Mouse (Mus musculus) frontal cortex, postnatal 36 days (tissue): ENCODE measurements around the gene Fam168b.

Source experiments
- DNase-seq, 2 experiments: peaks; one replicate each; pipeline ENCODE4 v3.0.0; 2022; ENCODE audit warnings: low spot score in 2 of 2

The Fam168b gene

GRCm38 (mm10) chr1:34812407-34813247, 30.2 kb downstream of the Fam168b start:
- DNase-seq: no peak

GRCm38 (mm10) chr1:34811581-34811980, 31.3 kb downstream of the Fam168b start:
- no peak for DNase-seq

GRCm38 (mm10) chr1:34811035-34811434, 31.8 kb downstream of the Fam168b start:
- DNase-seq: no peak

GRCm38 (mm10) chr1:34810293-34810692, 32.6 kb downstream of the Fam168b start:
- no peak for DNase-seq

- DNase-seq: no peak
These were observed 34.4 kb downstream of the Fam168b start for GRCm38 (mm10) chr1:34808445-34808844.

- no peak for DNase-seq
These were observed 36.8 kb downstream of the Fam168b start for GRCm38 (mm10) chr1:34805931-34806520.

GRCm38 (mm10) chr1:34804863-34805262, 38.0 kb downstream of the Fam168b start:
- no peak for DNase-seq

- peak; percentile 80 to 82 for DNase-seq
These were observed 40.6 kb downstream of the Fam168b start for GRCm38 (mm10) chr1:34802290-34802642.

- DNase-seq: peak; percentile 70 to 77
These were observed 41.1 kb downstream of the Fam168b start for GRCm38 (mm10) chr1:34801616-34802289.

- no peak for DNase-seq
These were observed 43.7 kb downstream of the Fam168b start for GRCm38 (mm10) chr1:34799140-34799539.

GRCm38 (mm10) chr1:34793304-34794300, 49.3 kb downstream of the Fam168b start:
- DNase-seq: peak in 1 of 2 experiments; percentile 63

GRCm38 (mm10) chr1:34783538-34784161, 59.2 kb downstream of the Fam168b start:
- DNase-seq: no peak

GRCm38 (mm10) chr1:34775870-34776269, 67.0 kb downstream of the Fam168b start:
- DNase-seq: no peak

- DNase-seq: no peak
These were observed 74.0 kb downstream of the Fam168b start for GRCm38 (mm10) chr1:34768875-34769274.

GRCm38 (mm10) chr1:34767851-34768250, 75.0 kb downstream of the Fam168b start:
- no peak for DNase-seq

GRCm38 (mm10) chr1:34766899-34767298, 76.0 kb downstream of the Fam168b start:
- no peak for DNase-seq
